In genomic region chr17:28362653-28363292, GRCm38 (mm10) we compare ENCODE assay signal across 11 mouse cellular contexts. TPM values are rescaled to one million over a fixed set of nuclear protein-coding genes. Genes with fewer than 3 reads are reported as not detected.
DNase-seq lines count a peak whose midpoint lies in the region; ATAC-seq lines count a peak whose summit lies in the region.
"Had no signal": no experiment of that assay in that cellular context is flagged by ENCODE, and none has a peak within 500 bp of the region (broad histone marks: within the 10 kb centered on the region; RNA-seq: fewer than 3 reads in every experiment).

No protein-coding gene starts in this region.

- peaks cover 70% of the 10 kb centered on the region for H3K27me3 ChIP-seq in heart, embryonic 15.5 days
- peaks cover 90% of the 10 kb centered on the region for H3K27me3 ChIP-seq in embryonic facial prominence, embryonic 10.5 days (replicated peaks; ENCODE audit: low read depth, poor library complexity, severe bottlenecking)
- H3K27me3 ChIP-seq in intestine, embryonic 14.5 days (replicated peaks; ENCODE audit: control insufficient read depth, insufficient read depth, low read length): peaks cover 46% of the 10 kb centered on the region

- DNase-seq in heart, postnatal 36 days: no peak
- peak; percentile 53 for DNase-seq in embryonic facial prominence, embryonic 10.5 days (ENCODE audit: low spot score)
- no peak for DNase-seq in intestine, embryonic 14.5 days (ENCODE audit: low spot score)
- DNase-seq in neural tube, embryonic 10.5 days (ENCODE audit: extremely low spot score, low spot score): peak; percentile 55
- no peak for DNase-seq in cerebellum, postnatal 10 days
- no peak for DNase-seq in left cerebral cortex, postnatal 14 days (ENCODE audit: low spot score in 2 of 2)
- DNase-seq in frontal cortex, postnatal 10 days (ENCODE audit: low spot score in 2 of 2): no peak
- DNase-seq: thymus, adult 2 months had no signal

- H3K27ac ChIP-seq in heart, embryonic 15.5 days: no peak overlapping the region
- peak overlapping the region; percentile 71 for H3K27ac ChIP-seq in embryonic facial prominence, embryonic 10.5 days (replicated peaks)
- H3K27ac ChIP-seq in intestine, embryonic 14.5 days (ENCODE audit: low read depth): no peak overlapping the region
- H3K27ac ChIP-seq: macrophage had no signal

- peak overlapping the region; percentile 65 for H3K4me2 ChIP-seq in heart, embryonic 15.5 days
- peak overlapping the region; percentile 53 for H3K4me2 ChIP-seq in intestine, embryonic 14.5 days (ENCODE audit: low read length)

- no peaks in the 10 kb centered on the region for H3K36me3 ChIP-seq in heart, embryonic 15.5 days
- no peaks in the 10 kb centered on the region for H3K36me3 ChIP-seq in embryonic facial prominence, embryonic 10.5 days (replicated peaks)
- no peaks in the 10 kb centered on the region for H3K36me3 ChIP-seq in intestine, embryonic 14.5 days (ENCODE audit: control insufficient read depth, insufficient read depth, low read length)

- no peaks in the 10 kb centered on the region for H3K9me3 ChIP-seq in heart, embryonic 15.5 days (replicated peaks)
- no peaks in the 10 kb centered on the region; the same call in 1 of the 2 replicates for H3K9me3 ChIP-seq in embryonic facial prominence, embryonic 10.5 days
- H3K9me3 ChIP-seq in intestine, embryonic 14.5 days (ENCODE audit: control insufficient read depth, low read length): no peaks in the 10 kb centered on the region

- H3K4me3 ChIP-seq in heart, embryonic 15.5 days: peak overlapping the region; percentile 45
- peak overlapping the region; percentile 56 for H3K4me3 ChIP-seq in embryonic facial prominence, embryonic 10.5 days
- peak overlapping the region; percentile 31 for H3K4me3 ChIP-seq in intestine, embryonic 14.5 days (ENCODE audit: low read depth, low read length)
- H3K4me3 ChIP-seq: erythroblast, embryonic 14.5 days had no signal

- 4% methylated on average over 25 of the region's 25 CpGs for WGBS in heart, embryonic 15.5 days
- under 1% methylated on average over 25 of the region's 25 CpGs for WGBS in embryonic facial prominence, embryonic 10.5 days
- WGBS in intestine, embryonic 14.5 days: 4% methylated on average over 25 of the region's 25 CpGs

- H3K4me1 ChIP-seq in heart, embryonic 15.5 days (replicated peaks): peaks cover 31% of the 10 kb centered on the region
- H3K4me1 ChIP-seq in embryonic facial prominence, embryonic 10.5 days: peaks cover 53% of the 10 kb centered on the region
- peaks cover 20% of the 10 kb centered on the region; the same call in 1 of the 2 replicates for H3K4me1 ChIP-seq in intestine, embryonic 14.5 days (replicated peaks; ENCODE audit: control insufficient read depth, insufficient read depth, low read length)

- intact Hi-C loops in heart, postnatal 36 days (cut with DNase I): no loop called here
- intact Hi-C loops in left cerebral cortex, postnatal 14 days (cut with DNase I): no loop called here

- peak overlapping the region; percentile 15 for H3K9ac ChIP-seq in heart, embryonic 15.5 days
- H3K9ac ChIP-seq in intestine, embryonic 14.5 days (ENCODE audit: low read length): peak overlapping the region; percentile 27

- 0 out of 2 replicates have a peak, but pooled peaks have one; percentile 8 for ATAC-seq in heart, embryonic 15.5 days (replicated peaks; ENCODE audit: insufficient number of reproducible peaks, insufficient read depth, low FRiP score, low read depth)
- no peak for ATAC-seq in intestine, embryonic 14.5 days (replicated peaks; ENCODE audit: low FRiP score, low TSS enrichment, low read depth)

RNA-seq across cellular contexts. Expression of gene Tulp1, which starts 2.2 kb away (rescaled TPM):
- 2.6 and 4.3 TPM in 2 replicates for polyA plus RNA-seq in heart, embryonic 15.5 days (2015; fragmentation: Nextera tagmentation; extraction: Ambion mirVana)
- not detected for total RNA-seq in heart, postnatal 36 days (2021)
- polyA plus RNA-seq in embryonic facial prominence, embryonic 10.5 days (2016; fragmentation: Nextera tagmentation; extraction: Ambion mirVana): 3.4 and 4.9 TPM in 2 replicates
- polyA plus RNA-seq in intestine, embryonic 14.5 days (2014; fragmentation: Nextera tagmentation; extraction: Ambion mirVana): 3.7 and 4.0 TPM in 2 replicates
- total RNA-seq in left cerebral cortex, postnatal 14 days (2021): under 1 TPM in 1 of 2 experiments, not detected in 1; 0.66 TPM
- polyA plus RNA-seq: macrophage had no signal

RNA-seq across cellular contexts. Expression of gene Tead3, which starts 12.2 kb away (rescaled TPM):
- polyA plus RNA-seq in heart, embryonic 15.5 days (2015; fragmentation: Nextera tagmentation; extraction: Ambion mirVana): 5.3 and 6.6 TPM in 2 replicates
- total RNA-seq in heart, postnatal 36 days (2021): 10 to 100 TPM; 12.9 to 16.6 TPM
- polyA plus RNA-seq in embryonic facial prominence, embryonic 10.5 days (2016; fragmentation: Nextera tagmentation; extraction: Ambion mirVana): 8.4 and 9.2 TPM in 2 replicates
- 12.0 and 13.3 TPM in 2 replicates for polyA plus RNA-seq in intestine, embryonic 14.5 days (2014; fragmentation: Nextera tagmentation; extraction: Ambion mirVana)
- total RNA-seq in left cerebral cortex, postnatal 14 days (2021): 1 to 10 TPM; 2.4 to 3.3 TPM
- polyA plus RNA-seq: macrophage had no signal

RNA-seq across cellular contexts. Expression of gene Rpl10a, which starts 34.5 kb away (rescaled TPM):
- 305 and 312 TPM in 2 replicates for polyA plus RNA-seq in heart, embryonic 15.5 days (2015; fragmentation: Nextera tagmentation; extraction: Ambion mirVana)
- total RNA-seq in heart, postnatal 36 days (2021): 100 to 1,000 TPM; 392 TPM
- 539 and 546 TPM in 2 replicates for polyA plus RNA-seq in embryonic facial prominence, embryonic 10.5 days (2016; fragmentation: Nextera tagmentation; extraction: Ambion mirVana)
- polyA plus RNA-seq in intestine, embryonic 14.5 days (2014; fragmentation: Nextera tagmentation; extraction: Ambion mirVana): 909 and 955 TPM in 2 replicates
- 100 to 1,000 TPM; 365 to 369 TPM for total RNA-seq in left cerebral cortex, postnatal 14 days (2021)

RNA-seq across cellular contexts. Expression of gene Fance, which starts 49.5 kb away (rescaled TPM):
- 18.8 and 25.3 TPM in 2 replicates for polyA plus RNA-seq in heart, embryonic 15.5 days (2015; fragmentation: Nextera tagmentation; extraction: Ambion mirVana)
- total RNA-seq in heart, postnatal 36 days (2021): 10 to 100 TPM; 10.9 to 17.3 TPM
- 28.4 and 30.9 TPM in 2 replicates for polyA plus RNA-seq in embryonic facial prominence, embryonic 10.5 days (2016; fragmentation: Nextera tagmentation; extraction: Ambion mirVana)
- 27.3 and 33.7 TPM in 2 replicates for polyA plus RNA-seq in intestine, embryonic 14.5 days (2014; fragmentation: Nextera tagmentation; extraction: Ambion mirVana)
- total RNA-seq in left cerebral cortex, postnatal 14 days (2021): 10 to 100 TPM; 28.3 to 29.6 TPM

Comparison
In these comparisons a context has a peak if more than half of its experiments do, and no peak if none do; other contexts are left out.
1. DNase-seq: peak in embryonic facial prominence, embryonic 10.5 days (single experiment) and neural tube, embryonic 10.5 days (single experiment); none in heart, postnatal 36 days (0 of 2), intestine, embryonic 14.5 days (single experiment), cerebellum, postnatal 10 days (0 of 2), left cerebral cortex, postnatal 14 days (0 of 2) and frontal cortex, postnatal 10 days (0 of 2).
2. Peak in every context shown above with its lines, with median percentiles within 50 percentile points of each other: H3K4me3 ChIP-seq.